Comparison of ENCODE assay signal across 8 mouse cellular contexts in the genomic region with DNA sequence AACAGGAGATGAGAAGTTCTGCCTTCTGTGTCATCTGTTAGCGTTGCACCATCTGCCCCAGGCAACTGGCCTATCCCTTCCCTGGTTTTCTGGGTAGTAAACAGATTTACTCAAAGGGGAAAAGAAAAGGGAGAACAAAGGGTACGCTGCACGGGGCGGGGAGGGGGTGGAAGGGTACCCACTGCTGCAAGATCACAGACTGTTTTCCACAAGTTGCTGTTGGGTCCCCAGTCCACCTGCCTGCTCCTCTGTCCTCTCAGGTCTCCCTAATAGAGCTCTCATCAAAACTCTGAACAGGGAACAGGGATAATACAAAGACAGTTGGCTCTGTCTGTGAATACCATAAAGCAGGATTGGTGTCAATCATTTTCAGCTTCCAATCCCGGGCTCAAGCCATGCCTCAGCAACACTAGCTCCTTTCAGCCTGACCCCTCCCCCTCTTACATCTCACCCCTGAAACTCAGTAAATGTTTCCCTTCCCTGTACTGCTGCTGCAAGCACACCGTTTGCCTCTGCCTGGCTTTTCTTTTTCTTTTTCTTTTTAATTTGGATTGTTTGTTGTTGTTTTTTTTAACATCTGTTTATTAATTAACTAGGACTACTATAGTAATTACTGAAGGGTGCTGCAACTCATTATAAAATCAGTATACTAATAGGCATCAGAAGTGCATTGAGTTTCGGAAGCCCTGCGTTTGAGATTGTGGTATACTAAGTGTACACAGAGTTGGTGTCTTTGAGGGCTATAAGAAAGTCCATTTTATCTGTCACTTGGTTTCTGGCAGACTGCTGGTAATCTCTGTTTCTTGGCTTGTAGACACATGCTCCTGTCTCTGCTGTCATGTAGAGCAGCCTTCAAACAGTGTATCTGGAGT.
DNase-seq lines count a peak whose midpoint lies in the region; ATAC-seq lines count a peak whose summit lies in the region.

No protein-coding gene starts in this region.

- 0 out of 2 replicates have a peak overlapping the region, but pooled peaks have one; percentile 8 for H3K9ac ChIP-seq in hindbrain, embryonic 13.5 days

- H3K4me3 ChIP-seq in hindbrain, embryonic 13.5 days: no peak overlapping the region
- H3K4me3 ChIP-seq in megakaryocyte, embryonic 14.5 days (replicated peaks): peak overlapping the region; percentile 59

- no peaks in the 10 kb centered on the region for H3K36me3 ChIP-seq in hindbrain, embryonic 13.5 days
- peaks cover 3% of the 10 kb centered on the region for H3K36me3 ChIP-seq in megakaryocyte, embryonic 14.5 days (replicated peaks; ENCODE audit: low read length)

- peak; percentile 49 for DNase-seq in Muller cell, postnatal 12 days (ENCODE audit: inconsistent ontology term)
- DNase-seq in embryo, embryonic 11 days: peak; percentile 76
- no peak for DNase-seq in gastrocnemius, postnatal 14 days
- DNase-seq in adrenal gland, postnatal 14 days: no peak
- DNase-seq in left cerebral cortex, adult 18-20 months (ENCODE audit: low spot score in 2 of 2): no peak
- no peak for DNase-seq in thymus, postnatal 10 days (ENCODE audit: low spot score in 2 of 2)

- intact Hi-C loops in gastrocnemius, postnatal 14 days (cut with DNase I; ENCODE audit: low total_unique reads): no loop called here

- no peaks in the 10 kb centered on the region for H3K9me3 ChIP-seq in hindbrain, embryonic 13.5 days
- no peaks in the 10 kb centered on the region for H3K9me3 ChIP-seq in megakaryocyte, embryonic 14.5 days

- peak overlapping the region; percentile 44; the same call in 1 of the 2 replicates for H3K27ac ChIP-seq in hindbrain, embryonic 13.5 days

- 18% methylated on average over 8 of the region's 8 CpGs for WGBS in hindbrain, embryonic 13.5 days

- H3K27me3 ChIP-seq in hindbrain, embryonic 13.5 days: no peaks in the 10 kb centered on the region
- no peaks in the 10 kb centered on the region for H3K27me3 ChIP-seq in megakaryocyte, embryonic 14.5 days (replicated peaks)

- peak overlapping the region; percentile 23 for H3K4me2 ChIP-seq in hindbrain, embryonic 13.5 days

- peaks cover 7% of the 10 kb centered on the region for H3K4me1 ChIP-seq in hindbrain, embryonic 13.5 days (replicated peaks)
- peaks cover 73% of the 10 kb centered on the region for H3K4me1 ChIP-seq in megakaryocyte, embryonic 14.5 days

- peak; percentile 90 for ATAC-seq in hindbrain, embryonic 13.5 days (ENCODE audit: low FRiP score)

Comparison
In these comparisons a context has a peak if more than half of its experiments do, and no peak if none do; other contexts are left out.
1. DNase-seq: peak in Muller cell, postnatal 12 days (single experiment) and embryo, embryonic 11 days (single experiment); none in gastrocnemius, postnatal 14 days (single experiment), adrenal gland, postnatal 14 days (single experiment), left cerebral cortex, adult 18-20 months (0 of 2) and thymus, postnatal 10 days (0 of 2).